Mouse (Mus musculus) MEL (cell line): Measurements from ENCODE around the gene Nisch. TPM values are rescaled to one million over a fixed set of nuclear protein-coding genes. Genes with fewer than 3 reads are reported as not detected.

Experiments used
- DNase-seq: peaks from one replicate; pipeline ENCODE4 v3.0.0; 2011; ENCODE audit warnings: low read depth, low spot score
- H3K27ac ChIP-seq: 2 replicates; pipeline ENCODE4 v1.5.1; 2012; ENCODE audit warnings: low read depth, mild to moderate bottlenecking, control low read depth, low read length, moderate library complexity; ENCODE audit not compliant: control insufficient read depth
- H3K27me3 ChIP-seq, 2 experiments: fragments of 150-350 bp in 1 of 2; sonication (generic) in 1 of 2; 2 replicates each; pipeline ENCODE4 v1.6.1; 2012; ENCODE audit warnings: low read length in 2 of 2, mild to moderate bottlenecking in 2 of 2, improper control_type of control experiment in 1 of 2, moderate library complexity in 1 of 2; ENCODE audit not compliant: insufficient read depth in 2 of 2, control insufficient read depth in 1 of 2
- H3K36me3 ChIP-seq, 2 experiments: 2 replicates each; pipeline ENCODE4 v1.6.1; 2012 to 2014; ENCODE audit warnings: low read length in 2 of 2, improper control_type of control experiment in 1 of 2, inconsistent platforms in 1 of 2, mild to moderate bottlenecking in 1 of 2; ENCODE audit not compliant: insufficient read depth in 2 of 2, control insufficient read depth in 1 of 2
- H3K4me1 ChIP-seq, 2 experiments: fragments of 150-350 bp in 1 of 2; sonication (generic) in 1 of 2; 2 replicates each; pipeline ENCODE4 v1.6.1; 2012; ENCODE audit warnings: low read length in 2 of 2, improper control_type of control experiment in 1 of 2, mild to moderate bottlenecking in 1 of 2; ENCODE audit not compliant: insufficient read depth in 2 of 2, control insufficient read depth in 1 of 2
- H3K4me3 ChIP-seq, 2 experiments: fragments of 150-350 bp in 1 of 2; sonication (generic) in 1 of 2; 2 replicates each; pipeline ENCODE4 v1.5.1; 2012; ENCODE audit warnings: low read depth in 2 of 2, low read length in 2 of 2, mild to moderate bottlenecking in 2 of 2, moderate library complexity in 2 of 2, control low read depth in 1 of 2, improper control_type of control experiment in 1 of 2; ENCODE audit not compliant: control insufficient read depth in 1 of 2, insufficient read depth in 1 of 2
- H3K79me2 ChIP-seq: 2 replicates; pipeline ENCODE4 v1.6.1; 2012; ENCODE audit warnings: mild to moderate bottlenecking, low read length, moderate library complexity; ENCODE audit not compliant: control insufficient read depth, poor library complexity, insufficient read depth
- H3K9ac ChIP-seq: 2 replicates; pipeline ENCODE4 v1.6.1; 2012; ENCODE audit warnings: low read depth, mild to moderate bottlenecking, control low read depth, low read length, moderate library complexity; ENCODE audit not compliant: control insufficient read depth, poor library complexity, severe bottlenecking
- H3K9me3 ChIP-seq: fragments of 150-350 bp; sonication (generic); replicated peaks from 2 replicates; pipeline ENCODE4 v1.6.1; 2012; ENCODE audit warnings: mild to moderate bottlenecking, low read length, improper control_type of control experiment, moderate library complexity; ENCODE audit not compliant: insufficient read depth
- CHD1 ChIP-seq: IDR thresholded peaks from 2 replicates; pipeline ENCODE4 v1.6.1; 2012; ENCODE audit warnings: low read depth, mild to moderate bottlenecking, inconsistent platforms, low read length, improper control_type of control experiment
- CHD2 ChIP-seq: IDR thresholded peaks from 2 replicates; pipeline ENCODE4 v1.6.1; 2011; ENCODE audit warnings: low read length, improper control_type of control experiment
- CTCF ChIP-seq, 3 experiments: IDR thresholded peaks in 2 of 3; conservative IDR thresholded peaks in 1 of 3; 2 replicates each; pipeline ENCODE4 v1.5.1; 2011 to 2012; ENCODE audit warnings: low read length in 3 of 3, low read depth in 2 of 3, mild to moderate bottlenecking in 2 of 3, improper control_type of control experiment in 1 of 3, inconsistent platforms in 1 of 3, mixed read lengths in 1 of 3, moderate library complexity in 1 of 3; ENCODE audit not compliant: control insufficient read depth in 1 of 3, insufficient read depth in 1 of 3, poor library complexity in 1 of 3, severe bottlenecking in 1 of 3
- ELF1 ChIP-seq: IDR thresholded peaks from 2 replicates; pipeline ENCODE4 v1.6.1; 2014; ENCODE audit warnings: low read depth, mild to moderate bottlenecking, inconsistent platforms, low read length, improper control_type of control experiment, moderate library complexity
- EP300 ChIP-seq, 2 experiments: IDR thresholded peaks; 2 replicates each; pipeline ENCODE4 v1.6.1; 2011; ENCODE audit warnings: improper control_type of control experiment in 2 of 2, low read length in 2 of 2, low read depth in 1 of 2, mild to moderate bottlenecking in 1 of 2
- ETS1 ChIP-seq: IDR thresholded peaks from 2 replicates; pipeline ENCODE4 v1.6.1; 2012; ENCODE audit warnings: low read depth, mild to moderate bottlenecking, inconsistent platforms, low read length, improper control_type of control experiment, moderate library complexity
- GABPA ChIP-seq: IDR thresholded peaks from 2 replicates; pipeline ENCODE4 v1.6.1; 2012; ENCODE audit warnings: low read depth, mild to moderate bottlenecking, inconsistent platforms, low read length, improper control_type of control experiment, moderate library complexity
- HCFC1 ChIP-seq: IDR thresholded peaks from 2 replicates; pipeline ENCODE4 v1.6.1; 2012; ENCODE audit warnings: low read depth, mild to moderate bottlenecking, inconsistent platforms, low read length, improper control_type of control experiment, moderate library complexity
- JUND ChIP-seq: IDR thresholded peaks from 2 replicates; pipeline ENCODE4 v1.6.1; 2011; ENCODE audit warnings: low read depth, mild to moderate bottlenecking, improper control_type of control experiment, low read length
- KAT2A ChIP-seq: conservative IDR thresholded peaks from 2 replicates; pipeline ENCODE4 v1.6.1; 2012; ENCODE audit warnings: low read depth, low read length, improper control_type of control experiment, inconsistent platforms
- MAX ChIP-seq: IDR thresholded peaks from 2 replicates; pipeline ENCODE4 v1.6.1; 2011; ENCODE audit warnings: low read length, improper control_type of control experiment
- MEF2A ChIP-seq: IDR thresholded peaks from 2 replicates; pipeline ENCODE4 v1.6.1; 2014; ENCODE audit warnings: low read depth, mild to moderate bottlenecking, inconsistent platforms, low read length, improper control_type of control experiment; ENCODE audit not compliant: poor library complexity, insufficient replicate concordance, severe bottlenecking; ENCODE audit errors: extremely low read depth
- MXI1 ChIP-seq: IDR thresholded peaks from 2 replicates; pipeline ENCODE4 v1.6.1; 2011; ENCODE audit warnings: mild to moderate bottlenecking, low read depth, low read length, improper control_type of control experiment
- MYB ChIP-seq: IDR thresholded peaks from 2 replicates; pipeline ENCODE4 v1.6.1; 2011; ENCODE audit warnings: mild to moderate bottlenecking, low read depth, low read length, improper control_type of control experiment
- MYC ChIP-seq: IDR thresholded peaks from 2 replicates; pipeline ENCODE4 v1.6.1; 2011; ENCODE audit warnings: low read depth, mild to moderate bottlenecking, low read length, improper control_type of control experiment, moderate library complexity
- NELFE ChIP-seq: IDR thresholded peaks from 2 replicates; pipeline ENCODE4 v1.6.1; 2011; ENCODE audit warnings: low read depth, low read length, improper control_type of control experiment
- POLR2AphosphoS2 ChIP-seq: IDR thresholded peaks from 2 replicates; pipeline ENCODE4 v1.6.1; 2011; ENCODE audit warnings: low read length, improper control_type of control experiment
- RCOR1 ChIP-seq: IDR thresholded peaks from 2 replicates; pipeline ENCODE4 v1.6.1; 2012; ENCODE audit warnings: low read depth, mild to moderate bottlenecking, inconsistent platforms, low read length, improper control_type of control experiment
- SIN3A ChIP-seq: IDR thresholded peaks from 2 replicates; pipeline ENCODE4 v1.6.1; 2012; ENCODE audit warnings: low read length, improper control_type of control experiment, inconsistent platforms
- SMC3 ChIP-seq: IDR thresholded peaks from 2 replicates; pipeline ENCODE4 v1.6.1; 2011; ENCODE audit warnings: low read depth, low read length, improper control_type of control experiment
- TBP ChIP-seq: IDR thresholded peaks from 2 replicates; pipeline ENCODE4 v1.8.0; 2011; ENCODE audit warnings: low read depth, low read length, improper control_type of control experiment
- UBTF ChIP-seq: IDR thresholded peaks from 2 replicates; pipeline ENCODE4 v1.6.1; 2012; ENCODE audit warnings: low read depth, mild to moderate bottlenecking, inconsistent platforms, low read length, improper control_type of control experiment, moderate library complexity, borderline replicate concordance; ENCODE audit not compliant: insufficient read depth
- USF1 ChIP-seq: IDR thresholded peaks from 2 replicates; pipeline ENCODE4 v1.6.1; 2014; ENCODE audit warnings: low read depth, mild to moderate bottlenecking, inconsistent platforms, low read length, improper control_type of control experiment, moderate library complexity
- ZC3H11A ChIP-seq: IDR thresholded peaks from 2 replicates; pipeline ENCODE4 v1.6.1; 2012; ENCODE audit warnings: low read depth, mild to moderate bottlenecking, inconsistent platforms, low read length, improper control_type of control experiment
- ZKSCAN1 ChIP-seq: IDR thresholded peaks from 2 replicates; pipeline ENCODE4 v1.6.1; 2012; ENCODE audit warnings: low read depth, mild to moderate bottlenecking, inconsistent platforms, low read length, improper control_type of control experiment, moderate library complexity
- ZNF384 ChIP-seq: IDR thresholded peaks from 2 replicates; pipeline ENCODE4 v1.6.1; 2012; ENCODE audit warnings: low read depth, mild to moderate bottlenecking, inconsistent platforms, low read length, improper control_type of control experiment
- polyA plus RNA-seq, 2 experiments: library from polyadenylated mRNA; stranded (reverse) in 1 of 2; unstranded in 1 of 2; fragments of >175 nt in 1 of 2; fragments of >200 nt in 1 of 2; gene quantifications; 2 replicates each; pipeline versions ENCODE4 v1.2.1 to v1.2.4; 2012; ENCODE audit warnings: low replicate concordance in 2 of 2, low read depth in 1 of 2; ENCODE audit not compliant: insufficient read length in 2 of 2, insufficient read depth in 1 of 2, missing spikeins in 1 of 2
- total RNA-seq: library from RNA; depleted of rRNA; stranded (reverse); fragments of 300-350 nt; gene quantifications from 2 replicates; pipeline ENCODE4 v1.2.3, GENCODE M21; 2012

Gene Nisch
- total and polyA plus RNA-seq, 3 experiments: 53.0 to 154 TPM; not detected in 1

- Histone ChIP-seq H3K4me1 (peaks cover 3 to 11% of the 10 kb centered on the region in 2 experiments; a peak in 3 of 4 replicates), H3K27me3 (no peaks in the 10 kb centered on the region)
Measured at GRCm38 (mm10) chr14:31204844-31205243, 11.9 kb downstream of the Nisch start.

GRCm38 (mm10) chr14:31200038-31200437 is 16.7 kb downstream of the Nisch start:
- no peak for DNase-seq
- no peak for TF ChIP-seq ZNF384
- no peak for TF ChIP-seq ZC3H11A
- TF ChIP-seq CHD2: no peak
- no peak for TF ChIP-seq UBTF
- no peak for TF ChIP-seq MYC
- TF ChIP-seq JUND: no peak
- TF ChIP-seq TBP: no peak
- no peak for TF ChIP-seq KAT2A
- no peak for TF ChIP-seq POLR2AphosphoS2
- no peak for TF ChIP-seq NELFE
- no peak for TF ChIP-seq GABPA
- Histone ChIP-seq H3K9ac (no peak overlapping the region), H3K27me3 (no peaks in the 10 kb centered on the region), H3K4me1 (peaks cover 0 to 9% of the 10 kb centered on the region in 2 experiments; a peak in 2 of 4 replicates), H3K4me3 (no peak overlapping the region), H3K9me3 (no peaks in the 10 kb centered on the region), H3K79me2 (peaks cover 4% of the 10 kb centered on the region), H3K27ac (no peak overlapping the region), H3K36me3 (peaks cover 3 to 24% of the 10 kb centered on the region in 2 experiments; a peak in 3 of 4 replicates)

More at GRCm38 (mm10) chr14:31204844-31205243, 11.9 kb downstream of the Nisch start:
- peaks cover 19% of the 10 kb centered on the region for H3K79me2 ChIP-seq
- H3K9ac ChIP-seq: no peak overlapping the region; the same call in 1 of the 2 replicates
- H3K9me3 ChIP-seq: no peaks in the 10 kb centered on the region
- TF ChIP-seq POLR2AphosphoS2: no peak
- TF ChIP-seq MEF2A: no peak
- no peak for TF ChIP-seq MAX
- no peak for TF ChIP-seq SIN3A
- TF ChIP-seq ELF1: no peak
- no peak for TF ChIP-seq HCFC1
- TF ChIP-seq ETS1: no peak
- no peak for TF ChIP-seq USF1
- TF ChIP-seq EP300 (IDR thresholded peaks at IDR 0.05; ENCODE audit: low read depth in 1 of 2, low read length in 2 of 2): no peak
- no peak for TF ChIP-seq ZKSCAN1
- no peak for TF ChIP-seq NELFE
- TF ChIP-seq SMC3: no peak
- no peak for TF ChIP-seq CTCF (IDR thresholded peaks at IDR 0.05 in 2 of 3, conservative IDR thresholded peaks at IDR 0.05 in 1 of 3; ENCODE audit: control insufficient read depth in 1 of 3, insufficient read depth in 1 of 3, low read depth in 2 of 3, low read length in 3 of 3, poor library complexity in 1 of 3, severe bottlenecking in 1 of 3)
- no peak for TF ChIP-seq CHD2
- TF ChIP-seq JUND: no peak
- TF ChIP-seq CHD1: no peak
- TF ChIP-seq MYB: no peak
- TF ChIP-seq MXI1: no peak
- TF ChIP-seq RCOR1: no peak
- peaks cover 3 to 18% of the 10 kb centered on the region in 2 experiments; a peak in 3 of 4 replicates for H3K36me3 ChIP-seq
- H3K27ac ChIP-seq: no peak overlapping the region
- peak; percentile 18 for DNase-seq
- peak overlapping the region; percentile 84 to 98; a peak in 2 of 4 replicates for H3K4me3 ChIP-seq
